Mouse (Mus musculus): Measurements from ENCODE around the gene Dtnbp1. TPM values are rescaled to one million over a fixed set of nuclear protein-coding genes. Genes with fewer than 3 reads are reported as not detected.

Dtnbp1 gene
- polyA plus RNA-seq, 1 experiment from 2014 or later: 131 TPM

- H3K9me3 ChIP-seq (ENCODE audit: control insufficient read depth, low read length): no peaks in the 10 kb centered on the region
- H3K4me2 ChIP-seq (ENCODE audit: low read length): no peak overlapping the region
- no peak for ATAC-seq (ENCODE audit: low FRiP score, low TSS enrichment)
- no peak overlapping the region for H3K9ac ChIP-seq (replicated peaks; ENCODE audit: low read length)
- no peaks in the 10 kb centered on the region for H3K27me3 ChIP-seq (ENCODE audit: control insufficient read depth, insufficient read depth, low read length)
- H3K36me3 ChIP-seq (ENCODE audit: control insufficient read depth, insufficient read depth, low read length): no peaks in the 10 kb centered on the region
- 91% methylated on average over 4 of the region's 4 CpGs for WGBS
- DNase-seq: no peak
- H3K4me1 ChIP-seq (ENCODE audit: control insufficient read depth, insufficient read depth, low read length): no peaks in the 10 kb centered on the region
- no peak overlapping the region for H3K27ac ChIP-seq (replicated peaks; ENCODE audit: low read depth, low read length)
- H3K4me3 ChIP-seq (replicated peaks; ENCODE audit: low read depth, low read length): no peak overlapping the region
These were observed 30.5 kb upstream of the Dtnbp1 start for GRCm38 (mm10) chr13:45032484-45032883.

- H3K9ac ChIP-seq (replicated peaks; ENCODE audit: low read length): no peak overlapping the region
- no peaks in the 10 kb centered on the region for H3K36me3 ChIP-seq (ENCODE audit: control insufficient read depth, insufficient read depth, low read length)
- H3K9me3 ChIP-seq (ENCODE audit: control insufficient read depth, low read length): no peaks in the 10 kb centered on the region
- no peak overlapping the region for H3K4me3 ChIP-seq (replicated peaks; ENCODE audit: low read depth, low read length)
- DNase-seq: no peak
- H3K27ac ChIP-seq (replicated peaks; ENCODE audit: low read depth, low read length): no peak overlapping the region
- ATAC-seq (ENCODE audit: low FRiP score, low TSS enrichment): no peak
- 70% methylated on average over 7 of the region's 7 CpGs for WGBS
- no peaks in the 10 kb centered on the region for H3K27me3 ChIP-seq (ENCODE audit: control insufficient read depth, insufficient read depth, low read length)
- H3K4me1 ChIP-seq (ENCODE audit: control insufficient read depth, insufficient read depth, low read length): no peaks in the 10 kb centered on the region
- H3K4me2 ChIP-seq (ENCODE audit: low read length): no peak overlapping the region
These were observed 29.8 kb upstream of the Dtnbp1 start for GRCm38 (mm10) chr13:45031748-45032147.

- 73% methylated on average over 10 of the region's 10 CpGs for WGBS
- ATAC-seq (ENCODE audit: low FRiP score, low TSS enrichment) (no peak), DNase-seq (no peak)
- Histone ChIP-seq H3K9ac (replicated peaks; ENCODE audit: low read length) (no peak overlapping the region), H3K4me2 (ENCODE audit: low read length) (no peak overlapping the region), H3K4me3 (replicated peaks; ENCODE audit: low read depth, low read length) (no peak overlapping the region), H3K27me3 (ENCODE audit: control insufficient read depth, insufficient read depth, low read length) (no peaks in the 10 kb centered on the region), H3K36me3 (ENCODE audit: control insufficient read depth, insufficient read depth, low read length) (no peaks in the 10 kb centered on the region), H3K9me3 (ENCODE audit: control insufficient read depth, low read length) (no peaks in the 10 kb centered on the region), H3K4me1 (ENCODE audit: control insufficient read depth, insufficient read depth, low read length) (no peaks in the 10 kb centered on the region), H3K27ac (replicated peaks; ENCODE audit: low read depth, low read length) (no peak overlapping the region)
These were observed 29.4 kb upstream of the Dtnbp1 start for GRCm38 (mm10) chr13:45031314-45031713.

GRCm38 (mm10) chr13:45030830-45031229, 28.9 kb upstream of the Dtnbp1 start:
- Histone ChIP-seq H3K4me3 (replicated peaks; ENCODE audit: low read depth, low read length) (no peak overlapping the region), H3K27me3 (ENCODE audit: control insufficient read depth, insufficient read depth, low read length) (no peaks in the 10 kb centered on the region), H3K4me1 (ENCODE audit: control insufficient read depth, insufficient read depth, low read length) (no peaks in the 10 kb centered on the region), H3K9me3 (ENCODE audit: control insufficient read depth, low read length) (no peaks in the 10 kb centered on the region), H3K27ac (replicated peaks; ENCODE audit: low read depth, low read length) (no peak overlapping the region), H3K4me2 (ENCODE audit: low read length) (no peak overlapping the region), H3K9ac (replicated peaks; ENCODE audit: low read length) (no peak overlapping the region), H3K36me3 (ENCODE audit: control insufficient read depth, insufficient read depth, low read length) (no peaks in the 10 kb centered on the region)
- WGBS: 16% methylated on average over 12 of the region's 12 CpGs
- peak; percentile 97 for DNase-seq
- ATAC-seq (ENCODE audit: low FRiP score, low TSS enrichment): no peak

- no peaks in the 10 kb centered on the region for H3K36me3 ChIP-seq (ENCODE audit: control insufficient read depth, insufficient read depth, low read length)
- WGBS: 83% methylated on average over 1 of the region's 1 CpGs
- DNase-seq (no peak), ATAC-seq (ENCODE audit: low FRiP score, low TSS enrichment) (no peak)
- H3K9ac ChIP-seq (replicated peaks; ENCODE audit: low read length): no peak overlapping the region
- no peak overlapping the region for H3K4me3 ChIP-seq (replicated peaks; ENCODE audit: low read depth, low read length)
- no peak overlapping the region for H3K27ac ChIP-seq (replicated peaks; ENCODE audit: low read depth, low read length)
- H3K4me1 ChIP-seq (ENCODE audit: control insufficient read depth, insufficient read depth, low read length): no peaks in the 10 kb centered on the region
- H3K27me3 ChIP-seq (ENCODE audit: control insufficient read depth, insufficient read depth, low read length): no peaks in the 10 kb centered on the region
- no peak overlapping the region for H3K4me2 ChIP-seq (ENCODE audit: low read length)
- no peaks in the 10 kb centered on the region for H3K9me3 ChIP-seq (ENCODE audit: control insufficient read depth, low read length)
These were observed 27.8 kb upstream of the Dtnbp1 start for GRCm38 (mm10) chr13:45029791-45030190.

- no peak overlapping the region for H3K4me3 ChIP-seq (replicated peaks; ENCODE audit: low read depth, low read length)
- 89% methylated on average over 3 of the region's 3 CpGs for WGBS
These were observed 24.3 kb upstream of the Dtnbp1 start for GRCm38 (mm10) chr13:45026291-45026690.

GRCm38 (mm10) chr13:45024821-45025220, 22.9 kb upstream of the Dtnbp1 start:
- ATAC-seq (ENCODE audit: low FRiP score, low TSS enrichment) (no peak), DNase-seq (no peak)
- no peak overlapping the region for H3K27ac ChIP-seq (replicated peaks; ENCODE audit: low read depth, low read length)

More at GRCm38 (mm10) chr13:45026291-45026690, 24.3 kb upstream of the Dtnbp1 start:
- Histone ChIP-seq H3K4me1 (ENCODE audit: control insufficient read depth, insufficient read depth, low read length) (no peaks in the 10 kb centered on the region), H3K27ac (replicated peaks; ENCODE audit: low read depth, low read length) (no peak overlapping the region), H3K4me2 (ENCODE audit: low read length) (no peak overlapping the region), H3K9ac (replicated peaks; ENCODE audit: low read length) (no peak overlapping the region), H3K9me3 (ENCODE audit: control insufficient read depth, low read length) (no peaks in the 10 kb centered on the region), H3K27me3 (ENCODE audit: control insufficient read depth, insufficient read depth, low read length) (no peaks in the 10 kb centered on the region), H3K36me3 (ENCODE audit: control insufficient read depth, insufficient read depth, low read length) (no peaks in the 10 kb centered on the region)
- ATAC-seq (ENCODE audit: low FRiP score, low TSS enrichment): no peak
- DNase-seq: no peak

GRCm38 (mm10) chr13:45023356-45024150, 21.6 kb upstream of the Dtnbp1 start:
- no peaks in the 10 kb centered on the region for H3K9me3 ChIP-seq (ENCODE audit: control insufficient read depth, low read length)
- no peaks in the 10 kb centered on the region for H3K36me3 ChIP-seq (ENCODE audit: control insufficient read depth, insufficient read depth, low read length)
- H3K9ac ChIP-seq (replicated peaks; ENCODE audit: low read length): no peak overlapping the region
- no peaks in the 10 kb centered on the region for H3K27me3 ChIP-seq (ENCODE audit: control insufficient read depth, insufficient read depth, low read length)
- H3K4me3 ChIP-seq (replicated peaks; ENCODE audit: low read depth, low read length): no peak overlapping the region
- WGBS: 74% methylated on average over 20 of the region's 20 CpGs
- H3K27ac ChIP-seq (replicated peaks; ENCODE audit: low read depth, low read length): no peak overlapping the region
- DNase-seq (no peak), ATAC-seq (ENCODE audit: low FRiP score, low TSS enrichment) (no peak)
- no peaks in the 10 kb centered on the region for H3K4me1 ChIP-seq (ENCODE audit: control insufficient read depth, insufficient read depth, low read length)
- H3K4me2 ChIP-seq (ENCODE audit: low read length): no peak overlapping the region

More at GRCm38 (mm10) chr13:45024821-45025220, 22.9 kb upstream of the Dtnbp1 start:
- Histone ChIP-seq H3K4me3 (replicated peaks; ENCODE audit: low read depth, low read length) (no peak overlapping the region), H3K36me3 (ENCODE audit: control insufficient read depth, insufficient read depth, low read length) (no peaks in the 10 kb centered on the region), H3K4me2 (ENCODE audit: low read length) (no peak overlapping the region), H3K4me1 (ENCODE audit: control insufficient read depth, insufficient read depth, low read length) (no peaks in the 10 kb centered on the region), H3K9me3 (ENCODE audit: control insufficient read depth, low read length) (no peaks in the 10 kb centered on the region), H3K9ac (replicated peaks; ENCODE audit: low read length) (no peak overlapping the region), H3K27me3 (ENCODE audit: control insufficient read depth, insufficient read depth, low read length) (no peaks in the 10 kb centered on the region)
- WGBS: 82% methylated on average over 10 of the region's 10 CpGs

- ATAC-seq (ENCODE audit: low FRiP score, low TSS enrichment): no peak
- no peaks in the 10 kb centered on the region for H3K27me3 ChIP-seq (ENCODE audit: control insufficient read depth, insufficient read depth, low read length)
- WGBS: 87% methylated on average over 7 of the region's 7 CpGs
These were observed 6.2 kb upstream of the Dtnbp1 start for GRCm38 (mm10) chr13:45008150-45008549.

More at GRCm38 (mm10) chr13:45008150-45008549, 6.2 kb upstream of the Dtnbp1 start:
- H3K9ac ChIP-seq (replicated peaks; ENCODE audit: low read length): no peak overlapping the region
- no peak overlapping the region for H3K27ac ChIP-seq (replicated peaks; ENCODE audit: low read depth, low read length)
- H3K4me3 ChIP-seq (replicated peaks; ENCODE audit: low read depth, low read length): no peak overlapping the region
- H3K4me1 ChIP-seq (ENCODE audit: control insufficient read depth, insufficient read depth, low read length): no peaks in the 10 kb centered on the region
- DNase-seq: peak; percentile 22
- H3K4me2 ChIP-seq (ENCODE audit: low read length): no peak overlapping the region
- no peaks in the 10 kb centered on the region for H3K9me3 ChIP-seq (ENCODE audit: control insufficient read depth, low read length)
- no peaks in the 10 kb centered on the region for H3K36me3 ChIP-seq (ENCODE audit: control insufficient read depth, insufficient read depth, low read length)

Measured in midbrain, embryonic 14.5 days (tissue).